Mouse (Mus musculus): ENCODE data around the gene Ccr3. TPM values are rescaled to one million over a fixed set of nuclear protein-coding genes. Genes with fewer than 3 reads are reported as not detected.
"Not testable (repeated sequence)": the region's sequence is repeated elsewhere in the genome, so short reads cannot be mapped to it uniquely, and the experiment has no call there.

The Ccr3 gene
- polyA plus RNA-seq, 1 experiment = 0.11 TPM

GRCm38 (mm10) chr9:124040932-124041331 is 19.2 kb downstream of the Ccr3 start:
- 69% methylated on average over 3 of the region's 3 CpGs for WGBS
- H3K36me3 ChIP-seq (ENCODE audit: control insufficient read depth, insufficient read depth, low read length) = no peaks in the 10 kb centered on the region
- DNase-seq = no peak
- no peak overlapping the region for H3K4me3 ChIP-seq (ENCODE audit: insufficient read depth, low read depth, low read length)
- no peak overlapping the region for H3K27ac ChIP-seq (ENCODE audit: insufficient read depth, low read depth, low read length)
- TF ChIP-seq POLR2A (IDR thresholded peaks at IDR 0.05; ENCODE audit: low read depth, low read length) (no peak), CTCF (conservative IDR thresholded peaks at IDR 0.05; ENCODE audit: insufficient read depth, insufficient read length, low read depth, low read length) (no peak)
- H3K27me3 ChIP-seq (replicated peaks; ENCODE audit: control insufficient read depth, insufficient read depth, low read length) = no peaks in the 10 kb centered on the region
- no peaks in the 10 kb centered on the region for H3K4me1 ChIP-seq (ENCODE audit: control insufficient read depth, insufficient read depth, low read length)

GRCm38 (mm10) chr9:124053532-124053931 is 31.8 kb downstream of the Ccr3 start:
- 52% methylated on average over 2 of the region's 2 CpGs for WGBS
- Histone ChIP-seq H3K4me1 (ENCODE audit: control insufficient read depth, insufficient read depth, low read length) (no peaks in the 10 kb centered on the region), H3K27me3 (replicated peaks; ENCODE audit: control insufficient read depth, insufficient read depth, low read length) (no peaks in the 10 kb centered on the region), H3K27ac (ENCODE audit: insufficient read depth, low read depth, low read length) (no peak overlapping the region), H3K4me3 (ENCODE audit: insufficient read depth, low read depth, low read length) (no peak overlapping the region), H3K36me3 (ENCODE audit: control insufficient read depth, insufficient read depth, low read length) (no peaks in the 10 kb centered on the region)
- TF ChIP-seq CTCF (conservative IDR thresholded peaks at IDR 0.05; ENCODE audit: insufficient read depth, insufficient read length, low read depth, low read length) (no peak), POLR2A (IDR thresholded peaks at IDR 0.05; ENCODE audit: low read depth, low read length) (no peak)
- DNase-seq = peak; percentile 8

DNA sequence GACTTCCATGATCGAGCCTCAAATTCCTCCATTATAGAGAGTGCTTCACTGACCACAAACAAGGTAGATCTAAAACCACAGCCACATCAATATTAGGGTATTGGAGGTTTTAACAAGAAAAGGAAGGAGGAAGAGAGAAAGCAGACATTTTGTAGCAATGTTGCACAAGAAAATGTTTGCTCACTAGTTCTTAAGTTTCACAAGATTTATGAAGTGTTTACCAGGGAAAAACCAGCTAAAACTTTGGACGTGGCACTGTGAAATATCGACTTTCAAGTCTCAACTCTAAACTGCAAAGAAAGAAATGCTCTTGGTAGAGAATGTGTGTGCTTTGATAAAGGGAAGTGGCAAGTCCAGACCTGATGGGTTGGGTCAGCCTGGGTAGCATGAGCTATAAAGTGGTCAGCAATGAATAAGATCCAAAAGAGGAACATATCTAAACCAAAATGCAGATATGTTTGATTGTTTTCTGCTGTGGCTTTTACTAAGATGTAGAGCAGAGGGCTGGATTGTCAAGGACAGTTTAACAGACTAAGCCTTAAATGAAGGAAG is 34.5 kb downstream of the Ccr3 start:
- no peaks in the 10 kb centered on the region for H3K27me3 ChIP-seq (replicated peaks; ENCODE audit: control insufficient read depth, insufficient read depth, low read length)
- DNase-seq = no peak
- H3K4me1 ChIP-seq (ENCODE audit: control insufficient read depth, insufficient read depth, low read length) = no peaks in the 10 kb centered on the region
- WGBS = 35% methylated on average over 3 of the region's 3 CpGs
- no peak overlapping the region for H3K4me3 ChIP-seq (ENCODE audit: insufficient read depth, low read depth, low read length)
- H3K27ac ChIP-seq (ENCODE audit: insufficient read depth, low read depth, low read length) = no peak overlapping the region
- H3K36me3 ChIP-seq (ENCODE audit: control insufficient read depth, insufficient read depth, low read length) = no peaks in the 10 kb centered on the region
- TF ChIP-seq POLR2A (IDR thresholded peaks at IDR 0.05; ENCODE audit: low read depth, low read length) (no peak), CTCF (conservative IDR thresholded peaks at IDR 0.05; ENCODE audit: insufficient read depth, insufficient read length, low read depth, low read length) (no peak)

DNA sequence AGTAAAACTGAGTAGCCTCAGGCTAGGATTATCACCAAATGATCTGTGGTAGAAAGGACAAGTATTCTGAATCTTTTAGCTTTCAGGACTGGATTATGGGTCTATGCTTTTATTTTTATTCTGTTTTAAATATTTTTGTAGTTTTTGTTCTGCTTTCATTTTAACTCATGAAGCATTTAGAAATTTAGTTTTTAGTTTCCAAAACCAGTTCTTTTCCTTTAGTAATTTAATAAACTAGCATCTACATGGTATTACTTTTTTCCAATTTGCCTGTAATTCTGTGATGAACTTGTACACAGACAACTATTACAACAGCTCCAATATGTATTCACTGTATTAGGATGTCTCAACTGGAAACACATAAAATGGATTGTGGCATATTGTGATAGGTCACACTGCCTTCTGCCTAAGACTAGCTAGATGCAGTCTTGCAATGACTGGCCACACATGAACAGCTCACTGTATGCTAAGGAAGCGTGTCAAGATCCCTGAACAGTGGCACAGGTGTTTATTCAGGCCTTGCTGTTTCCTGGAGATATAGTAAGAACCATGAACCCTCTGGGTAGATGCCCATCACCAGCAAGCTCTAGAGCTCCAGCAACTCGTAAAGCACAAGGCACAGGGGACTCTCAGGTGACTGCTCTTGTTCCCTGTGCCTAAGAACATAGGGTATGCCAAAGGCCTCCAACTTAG is 38.0 kb downstream of the Ccr3 start:
- WGBS = 59% methylated on average over 2 of the region's 2 CpGs
- no peak overlapping the region for H3K27ac ChIP-seq (ENCODE audit: insufficient read depth, low read depth, low read length)
- no peak for DNase-seq
- no peaks in the 10 kb centered on the region for H3K27me3 ChIP-seq (replicated peaks; ENCODE audit: control insufficient read depth, insufficient read depth, low read length)
- no peaks in the 10 kb centered on the region for H3K36me3 ChIP-seq (ENCODE audit: control insufficient read depth, insufficient read depth, low read length)
- TF ChIP-seq POLR2A (IDR thresholded peaks at IDR 0.05; ENCODE audit: low read depth, low read length) (no peak), CTCF (conservative IDR thresholded peaks at IDR 0.05; ENCODE audit: insufficient read depth, insufficient read length, low read depth, low read length) (no peak)
- H3K4me1 ChIP-seq (ENCODE audit: control insufficient read depth, insufficient read depth, low read length) = no peaks in the 10 kb centered on the region
- H3K4me3 ChIP-seq (ENCODE audit: insufficient read depth, low read depth, low read length) = no peak overlapping the region

DNA sequence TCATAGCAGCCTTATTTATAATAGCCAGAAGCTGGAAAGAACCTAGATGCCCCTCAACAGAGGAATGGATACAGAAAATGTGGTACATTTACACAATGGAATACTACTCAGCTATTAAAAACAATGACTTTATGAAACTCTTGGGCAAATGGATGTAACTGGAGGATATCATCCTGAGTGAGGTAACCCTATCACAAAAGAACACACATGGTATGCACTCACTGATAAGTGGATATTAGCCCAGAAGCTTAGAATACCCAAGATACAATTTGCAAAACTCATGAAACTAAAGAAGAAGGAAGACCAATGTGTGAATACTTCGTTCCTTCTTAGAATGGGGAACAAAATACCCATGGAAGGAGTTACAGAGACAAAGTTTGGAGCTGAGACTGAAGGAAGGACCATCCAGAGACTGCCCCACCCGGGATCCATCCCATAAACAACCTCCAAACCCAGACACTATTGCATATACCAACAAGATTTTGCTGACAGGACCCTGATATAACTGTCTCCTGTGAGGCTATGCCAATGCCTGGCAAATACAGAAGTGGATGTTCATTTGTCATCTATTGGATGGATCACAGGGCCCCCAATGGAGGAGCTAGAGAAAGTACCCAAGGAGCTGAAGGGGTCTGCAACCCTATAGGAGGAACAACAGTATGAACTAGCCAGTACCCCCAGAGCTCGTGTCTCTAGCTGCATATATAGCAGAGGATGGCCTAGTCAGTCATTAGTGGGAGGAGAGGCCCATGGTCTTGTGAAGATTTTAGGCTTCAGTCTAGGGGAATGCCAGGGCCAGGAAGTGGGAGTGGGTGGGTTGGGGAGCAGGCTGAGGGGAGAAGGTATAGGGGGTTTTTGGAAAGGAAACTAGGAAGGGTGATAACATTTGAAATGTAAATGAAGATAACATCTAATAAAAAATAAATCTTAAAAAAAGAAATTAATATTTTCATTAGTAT is 40.0 kb downstream of the Ccr3 start:
- H3K4me3 ChIP-seq (ENCODE audit: insufficient read depth, low read depth, low read length); DNase-seq; H3K27me3 ChIP-seq (replicated peaks; ENCODE audit: control insufficient read depth, insufficient read depth, low read length); H3K4me1 ChIP-seq (ENCODE audit: control insufficient read depth, insufficient read depth, low read length); H3K27ac ChIP-seq (ENCODE audit: insufficient read depth, low read depth, low read length); H3K36me3 ChIP-seq (ENCODE audit: control insufficient read depth, insufficient read depth, low read length): not testable (repeated sequence)
- WGBS = 66% methylated on average over 3 of the region's 3 CpGs

DNA sequence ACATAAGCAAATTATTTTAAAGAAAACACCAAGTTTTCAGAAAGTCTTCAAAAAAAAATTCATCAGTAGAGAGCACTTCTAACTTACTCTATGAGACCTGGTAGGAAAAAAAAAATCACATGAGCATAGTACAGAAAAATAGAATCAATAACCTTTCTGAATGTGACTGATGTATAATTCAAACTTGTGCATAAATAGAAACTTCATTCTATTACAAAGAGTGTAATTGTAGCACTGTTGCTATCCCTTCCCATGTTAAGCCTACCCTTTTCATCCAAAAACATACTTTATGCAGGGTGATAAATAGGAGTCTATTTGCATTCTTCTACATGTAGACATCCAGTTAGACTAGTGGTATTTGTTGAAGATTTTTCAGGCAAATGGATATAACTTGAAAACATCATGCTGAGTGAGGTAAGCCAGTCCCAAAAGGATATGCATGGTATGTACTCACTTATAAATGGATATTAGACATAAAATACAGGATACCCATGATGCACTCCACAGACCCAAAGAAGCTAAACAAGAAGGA is 44.9 kb downstream of the Ccr3 start:
- no peak overlapping the region for H3K27ac ChIP-seq (ENCODE audit: insufficient read depth, low read depth, low read length)
- H3K36me3 ChIP-seq (ENCODE audit: control insufficient read depth, insufficient read depth, low read length) = no peaks in the 10 kb centered on the region
- no peak for DNase-seq
- no peak for TF ChIP-seq CTCF (conservative IDR thresholded peaks at IDR 0.05; ENCODE audit: insufficient read depth, insufficient read length, low read depth, low read length)
- no peak for TF ChIP-seq POLR2A (IDR thresholded peaks at IDR 0.05; ENCODE audit: low read depth, low read length)
- H3K27me3 ChIP-seq (replicated peaks; ENCODE audit: control insufficient read depth, insufficient read depth, low read length) = no peaks in the 10 kb centered on the region
- H3K4me1 ChIP-seq (ENCODE audit: control insufficient read depth, insufficient read depth, low read length) = no peaks in the 10 kb centered on the region
- H3K4me3 ChIP-seq (ENCODE audit: insufficient read depth, low read depth, low read length) = no peak overlapping the region

All from kidney, adult 2 months (tissue).